Mouse (Mus musculus) ovary, adult 10 weeks (tissue): ENCODE measurements around the gene Gm4201. TPM values are rescaled to one million over a fixed set of nuclear protein-coding genes. Genes with fewer than 3 reads are reported as not detected.

Experiments used
- polyA plus RNA-seq: library from polyadenylated mRNA; stranded (reverse); fragments of 350-450 nt; fragmentation: Illumina TruSeq; extraction: RNeasy Lipid Tissue Mini Kit (QIAGEN cat#74804); gene quantifications from one replicate; pipeline ENCODE4 v1.2.3, GENCODE M21; 2014

The Gm4201 gene
- polyA plus RNA-seq, result not detected

DNA sequence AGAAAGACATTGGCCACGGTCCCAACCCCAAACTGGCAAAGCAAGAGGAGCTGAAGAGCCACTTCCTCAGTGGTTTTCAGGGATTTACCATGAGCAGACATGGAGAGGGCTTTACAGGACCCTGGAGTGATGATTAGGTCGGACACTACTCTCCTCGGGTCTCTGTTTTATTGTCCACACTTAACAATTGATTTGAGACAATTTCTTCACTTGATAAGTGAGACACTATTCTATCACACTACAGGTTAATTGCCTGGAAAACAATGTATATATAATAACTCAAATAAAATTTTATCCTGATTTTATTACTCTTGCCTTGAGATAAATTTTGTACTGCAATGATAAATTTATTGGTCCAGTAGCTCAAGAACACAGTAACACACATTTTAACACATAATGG is at the start of gene Gm4201:
Gene Gm4201 (minus strand): TSS at position 101 of the 400 bp plus-strand sequence.

GRCm38 (mm10) chr7:22588027-22588426 is 22.9 kb upstream of the Gm4201 start, which contains the start of gene Gm4565:
TSS of gene Gm4565 (minus strand) at chr7:22588127.

GRCm38 (mm10) chr7:22534787-22535186 is 30.4 kb downstream of the Gm4201 start, which contains the start of gene Gm8677:
TSS of gene Gm8677 (minus strand) at chr7:22534887.

DNA sequence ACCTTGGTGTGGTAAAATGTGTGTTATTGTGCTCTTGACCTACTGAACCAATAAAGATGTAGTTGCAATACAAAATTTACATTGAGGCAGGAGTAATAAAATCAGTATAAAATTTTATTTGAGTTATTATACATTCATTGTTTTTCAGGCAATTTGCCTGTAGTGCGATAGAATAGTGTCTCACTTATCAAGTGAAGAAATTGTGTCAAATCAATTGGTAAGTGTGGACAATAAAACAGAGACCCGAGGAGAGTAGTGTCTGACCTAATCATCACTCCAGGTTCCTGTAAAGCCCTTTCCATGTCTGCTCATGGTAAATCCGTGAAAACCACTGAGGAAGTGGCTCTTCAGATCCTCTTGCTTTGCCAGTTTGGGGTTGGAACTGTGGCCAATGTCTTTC is 42.5 kb downstream of the Gm4201 start, which contains the start of gene Vmn1r152:
Gene Vmn1r152 (plus strand): TSS at position 301 of the 400 bp plus-strand sequence.

Other genes with a start within 250 kb of the Gm4201 start
- gene Gm4187, start 235.6 kb downstream of the Gm4201 start, polyA plus RNA-seq, result not detected
- not detected for gene Gm8660, start 194.3 kb downstream of the Gm4201 start, polyA plus RNA-seq
- gene Vmn1r148, start 151.8 kb downstream of the Gm4201 start, polyA plus RNA-seq, result not detected
- gene Vmn1r149, start 127.1 kb downstream of the Gm4201 start, polyA plus RNA-seq, result not detected
- not detected for gene Gm10665, start 101.3 kb downstream of the Gm4201 start, polyA plus RNA-seq
- gene Vmn1r151, start 65.7 kb downstream of the Gm4201 start, polyA plus RNA-seq, result not detected
- gene Vmn1r152, start 42.4 kb downstream of the Gm4201 start, polyA plus RNA-seq, result not detected
- gene Gm8677, start 30.5 kb downstream of the Gm4201 start, polyA plus RNA-seq, result not detected
- not detected for gene Gm4565, start 22.8 kb upstream of the Gm4201 start, polyA plus RNA-seq
- not detected for gene Vmn1r155, start 92.7 kb upstream of the Gm4201 start, polyA plus RNA-seq
- gene Gm8693, start 127.0 kb upstream of the Gm4201 start, polyA plus RNA-seq, result not detected
- 0.63 TPM for gene Gm4567, start 154.4 kb upstream of the Gm4201 start, polyA plus RNA-seq
- not detected for gene Vmn1r157, start 196.4 kb upstream of the Gm4201 start, polyA plus RNA-seq
- gene Vmn1r158, start 225.4 kb upstream of the Gm4201 start, polyA plus RNA-seq, result not detected